Mouse (Mus musculus) bone marrow macrophage, adult 2 months (primary cell): Measurements from ENCODE around the gene Tbx10.

Experiments used
- CTCF ChIP-seq: IDR thresholded peaks from 2 replicates; pipeline ENCODE4 v1.5.1; 2012; ENCODE audit warnings: low read depth, mild to moderate bottlenecking, low read length, moderate library complexity
- POLR2A ChIP-seq: IDR thresholded peaks from 2 replicates; pipeline ENCODE4 v1.6.1; 2012; ENCODE audit warnings: mild to moderate bottlenecking, low read depth, low read length, borderline replicate concordance

DNA sequence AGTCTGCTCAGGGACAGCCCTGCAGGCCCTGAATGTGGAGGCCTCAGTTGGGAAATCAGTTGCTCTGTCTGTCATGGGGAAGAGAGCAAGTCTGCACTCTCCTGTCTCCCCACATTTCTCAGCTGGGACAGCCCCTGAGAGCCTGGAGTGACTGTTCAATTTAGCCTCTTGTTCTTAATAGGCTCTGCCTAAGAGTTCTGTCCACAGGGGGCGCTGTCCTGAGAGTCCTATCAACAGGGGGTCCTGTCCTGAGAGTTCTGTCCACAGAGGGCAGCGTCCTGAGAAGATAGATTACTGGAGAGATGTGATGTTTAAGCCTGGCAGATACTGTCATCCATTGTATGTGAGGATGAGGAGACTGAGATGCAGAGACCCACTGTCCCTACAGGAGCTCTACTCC, 30.1 kb upstream of the Tbx10 start:
- peak; percentile 62 for TF ChIP-seq CTCF
- no peak for TF ChIP-seq POLR2A
